Mouse (Mus musculus): Measurements from ENCODE around the gene Ddb1.

DNA sequence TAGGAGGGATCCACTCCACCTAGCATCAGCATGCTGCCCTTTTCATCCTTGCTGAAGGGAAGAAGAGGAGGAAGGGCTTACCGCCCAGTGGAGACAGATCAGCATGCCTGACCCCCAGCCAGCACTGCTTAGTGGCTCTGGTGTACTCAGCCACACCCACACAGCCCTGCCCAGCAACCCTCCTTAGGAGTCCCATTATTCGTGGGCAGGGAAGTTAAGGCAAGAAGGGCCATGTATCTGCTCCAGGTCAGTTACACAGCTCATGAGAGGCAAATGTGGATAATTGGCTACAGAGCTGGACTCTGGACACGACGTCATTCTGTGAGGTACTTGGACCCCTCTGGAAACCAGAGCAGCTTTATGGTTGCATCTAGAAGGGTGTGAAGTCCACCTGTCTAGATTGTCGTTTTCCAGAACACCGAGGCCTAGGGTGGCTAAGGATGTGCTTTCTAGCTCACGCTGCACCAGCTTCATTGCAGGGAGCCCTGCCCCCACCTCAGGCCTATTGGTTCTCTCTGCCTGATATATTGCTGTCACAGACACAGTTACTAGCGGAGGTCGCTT lies 66.8 kb downstream of the Ddb1 start:
- TF ChIP-seq CTCF (IDR thresholded peaks at IDR 0.05; ENCODE audit: low read depth, low read length) (no peak), POLR2A (IDR thresholded peaks at IDR 0.05; ENCODE audit: borderline replicate concordance, low read depth, low read length) (no peak)
